Mouse (Mus musculus) midbrain, embryonic 15.5 days (tissue): ENCODE results near the gene Vmn1r17. TPM values are rescaled to one million over a fixed set of nuclear protein-coding genes. Genes with fewer than 3 reads are reported as not detected.
"Not testable (repeated sequence)": the region's sequence is repeated elsewhere in the genome, so short reads cannot be mapped to it uniquely, and the experiment has no call there.

Experiments
- ATAC-seq: fragments of 200-750 bp; cut with Nextera tagmentation; replicated peaks from 2 replicates; pipeline ENCODE4 v1.8.0; 2017; ENCODE audit warnings: moderate TSS enrichment
- H3K27ac ChIP-seq: fragments of 300-500 bp; sonication (generic); 2 replicates; pipeline ENCODE4 v1.5.1; 2015; ENCODE audit warnings: mild to moderate bottlenecking, inconsistent platforms
- H3K27me3 ChIP-seq: fragments of 300-500 bp; sonication (generic); replicated peaks from 2 replicates; pipeline ENCODE4 v1.6.1; 2015; ENCODE audit warnings: inconsistent platforms
- H3K36me3 ChIP-seq: fragments of 300-500 bp; sonication (generic); replicated peaks from 2 replicates; pipeline ENCODE4 v1.6.1; 2015; ENCODE audit warnings: inconsistent platforms
- H3K4me1 ChIP-seq: fragments of 300-500 bp; sonication (generic); 2 replicates; pipeline ENCODE4 v1.6.1; 2015; ENCODE audit warnings: inconsistent platforms
- H3K4me2 ChIP-seq: fragments of 300-500 bp; sonication (generic); 2 replicates; pipeline ENCODE4 v1.6.1; 2015; ENCODE audit warnings: inconsistent platforms, mild to moderate bottlenecking, moderate library complexity
- H3K4me3 ChIP-seq: fragments of 300-500 bp; sonication (generic); 2 replicates; pipeline ENCODE4 v1.5.1; 2015; ENCODE audit warnings: mild to moderate bottlenecking, inconsistent platforms
- H3K9ac ChIP-seq: fragments of 300-500 bp; sonication (generic); 2 replicates; pipeline ENCODE4 v1.6.1; 2015; ENCODE audit warnings: mild to moderate bottlenecking, inconsistent platforms
- H3K9me3 ChIP-seq: fragments of 300-500 bp; sonication (generic); 2 replicates; pipeline ENCODE4 v1.6.1; 2016; ENCODE audit warnings: inconsistent platforms
- WGBS: fragments of 180-500 bp; shearing (Covaris S2); methylation state at CpG from one replicate; pipeline ENCODE4 v1.1.7; 2015; ENCODE audit warnings: mixed read lengths; 5-methylcytosine and 5-hydroxymethylcytosine counted together
- polyA plus RNA-seq: library from polyadenylated mRNA; unstranded; fragments of >200 nt; fragmentation: Nextera tagmentation; extraction: Ambion mirVana; gene quantifications from 2 replicates; pipeline ENCODE4 v1.2.1, GENCODE M21; 2015

The Vmn1r17 gene
- polyA plus RNA-seq, result not detected in 2 replicates

- Histone ChIP-seq H3K9ac (no peak within 1 kb of the TSS), H3K4me1 (no peaks in the 10 kb centered on the region), H3K27ac (no peak within 1 kb of the TSS), H3K9me3 (no peaks in the 10 kb centered on the region), H3K36me3 (no peaks in the 10 kb centered on the region), H3K4me2 (no peak within 1 kb of the TSS), H3K27me3 (no peaks in the 10 kb centered on the region), H3K4me3 (no peak within 1 kb of the TSS)
- ATAC-seq, result no peak
- 96% methylated on average over 1 of the region's 1 CpGs for WGBS
Measured at GRCm38 (mm10) chr6:57363627-57364026, at the start of gene Vmn1r17. Gene Vmn1r17, minus strand, starts transcription at chr6:57363727.

- H3K4me2 ChIP-seq, H3K4me1 ChIP-seq, H3K4me3 ChIP-seq, H3K9me3 ChIP-seq, ATAC-seq, H3K36me3 ChIP-seq, H3K27me3 ChIP-seq, H3K9ac ChIP-seq, H3K27ac ChIP-seq: not testable (repeated sequence)
- WGBS, result 73% methylated on average over 3 of the region's 3 CpGs
Measured at GRCm38 (mm10) chr6:57403480-57403879, 40.0 kb upstream of the Vmn1r17 start, which contains the start of gene Vmn1r19. Gene Vmn1r19, plus strand, starts transcription at chr6:57403780.

- H3K4me2 ChIP-seq, result no peak within 1 kb of the TSS
- ATAC-seq, result no peak
- no peak within 1 kb of the TSS for H3K9ac ChIP-seq
- H3K27ac ChIP-seq, result no peak within 1 kb of the TSS
- H3K4me1 ChIP-seq, result no peaks in the 10 kb centered on the region
- no peak within 1 kb of the TSS for H3K4me3 ChIP-seq
- no peaks in the 10 kb centered on the region for H3K27me3 ChIP-seq
- H3K9me3 ChIP-seq, result no peaks in the 10 kb centered on the region
- H3K36me3 ChIP-seq, result no peaks in the 10 kb centered on the region
Measured at GRCm38 (mm10) chr6:57395683-57396082, 32.2 kb upstream of the Vmn1r17 start, which contains the start of gene Vmn1r18. Gene Vmn1r18, minus strand, starts transcription at chr6:57395783.

DNA sequence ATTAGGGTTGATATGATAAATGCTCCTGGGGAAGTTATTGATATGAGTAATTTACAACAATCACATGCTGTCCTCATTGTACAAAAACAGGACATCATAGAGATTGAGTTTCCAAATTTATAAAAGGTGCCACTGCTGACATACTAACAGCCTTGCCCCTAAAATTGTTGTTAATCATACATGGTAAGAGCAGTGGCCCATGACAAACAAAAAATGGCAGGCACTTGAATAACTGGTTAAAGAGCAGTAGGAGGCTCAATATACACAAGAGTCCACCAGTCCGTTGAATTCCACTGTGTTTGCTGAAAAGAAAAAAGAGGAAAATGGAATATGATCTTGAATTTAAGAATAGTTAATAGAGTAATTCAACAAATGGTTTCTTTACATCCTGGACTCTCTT is 4.0 kb upstream of the Vmn1r17 start:
- no peaks in the 10 kb centered on the region for H3K9me3 ChIP-seq
- 97% methylated on average over 1 of the region's 1 CpGs for WGBS
- H3K36me3 ChIP-seq, result no peaks in the 10 kb centered on the region
- no peak overlapping the region for H3K4me3 ChIP-seq
- H3K27me3 ChIP-seq, result no peaks in the 10 kb centered on the region
- H3K27ac ChIP-seq, result no peak overlapping the region
- no peak overlapping the region for H3K4me2 ChIP-seq
- H3K9ac ChIP-seq, result no peak overlapping the region
- no peaks in the 10 kb centered on the region for H3K4me1 ChIP-seq
- no peak for ATAC-seq

GRCm38 (mm10) chr6:57365866-57366265 is 2.3 kb upstream of the Vmn1r17 start:
- H3K27me3 ChIP-seq, H3K4me1 ChIP-seq, H3K9me3 ChIP-seq, H3K36me3 ChIP-seq, H3K4me2 ChIP-seq, H3K9ac ChIP-seq, ATAC-seq, H3K4me3 ChIP-seq, H3K27ac ChIP-seq: not testable (repeated sequence)
- WGBS, result 95% methylated on average over 1 of the region's 1 CpGs

- no peak for ATAC-seq
- WGBS, result 72% methylated on average over 2 of the region's 2 CpGs
Measured at GRCm38 (mm10) chr6:57356864-57357263, 6.7 kb downstream of the Vmn1r17 start.

GRCm38 (mm10) chr6:57329394-57329793 is 34.1 kb downstream of the Vmn1r17 start, which contains the start of gene Vmn1r16:
Gene Vmn1r16, minus strand, starts transcription at chr6:57329494.
- no peak for ATAC-seq
- Histone ChIP-seq H3K9me3 (no peaks in the 10 kb centered on the region), H3K27me3 (no peaks in the 10 kb centered on the region), H3K27ac (no peak within 1 kb of the TSS), H3K4me3 (no peak within 1 kb of the TSS), H3K4me1 (no peaks in the 10 kb centered on the region), H3K9ac (no peak within 1 kb of the TSS), H3K36me3 (no peaks in the 10 kb centered on the region), H3K4me2 (no peak within 1 kb of the TSS)
- WGBS, result 81% methylated on average over 3 of the region's 3 CpGs

More at GRCm38 (mm10) chr6:57356864-57357263, 6.7 kb downstream of the Vmn1r17 start:
- Histone ChIP-seq H3K4me1 (no peaks in the 10 kb centered on the region), H3K27ac (no peak overlapping the region), H3K9me3 (no peaks in the 10 kb centered on the region), H3K27me3 (no peaks in the 10 kb centered on the region), H3K4me3 (no peak overlapping the region), H3K9ac (no peak overlapping the region), H3K4me2 (no peak overlapping the region), H3K36me3 (no peaks in the 10 kb centered on the region)

DNA sequence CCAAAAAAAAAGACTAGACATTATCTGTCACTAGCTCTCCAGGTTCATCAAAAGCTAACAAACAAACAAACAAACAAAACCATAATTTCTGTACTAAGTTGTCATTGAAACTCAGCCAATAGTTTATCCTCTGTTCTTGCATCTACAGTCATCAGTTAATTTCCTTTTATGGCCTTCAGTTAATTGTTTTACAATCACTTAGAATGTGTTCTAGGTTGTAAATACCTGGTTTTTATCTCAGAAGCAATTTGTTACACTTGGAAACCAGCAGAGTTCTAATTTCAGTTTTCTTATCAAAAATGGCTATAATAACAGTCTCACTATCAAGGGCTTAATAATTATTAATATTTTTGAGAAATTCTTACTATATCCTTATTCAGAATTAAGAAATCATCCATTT is 37.4 kb downstream of the Vmn1r17 start:
- no peaks in the 10 kb centered on the region for H3K27me3 ChIP-seq
- H3K36me3 ChIP-seq, result no peaks in the 10 kb centered on the region
- H3K4me2 ChIP-seq, result no peak overlapping the region
- H3K4me1 ChIP-seq, result no peaks in the 10 kb centered on the region
- no peak for ATAC-seq
- no peak overlapping the region for H3K27ac ChIP-seq
- no peak overlapping the region for H3K9ac ChIP-seq
- H3K9me3 ChIP-seq, result no peaks in the 10 kb centered on the region
- no peak overlapping the region for H3K4me3 ChIP-seq

Other genes with a start within 250 kb of the Vmn1r17 start
- not detected in 2 replicates for gene Vmn1r11, start 230.3 kb downstream of the Vmn1r17 start, polyA plus RNA-seq
- not detected in 2 replicates for gene Vmn1r12, start 206.8 kb downstream of the Vmn1r17 start, polyA plus RNA-seq
- not detected in 2 replicates for gene Vmn1r13, start 160.4 kb downstream of the Vmn1r17 start, polyA plus RNA-seq
- not detected in 2 replicates for gene Vmn1r14, start 132.0 kb downstream of the Vmn1r17 start, polyA plus RNA-seq
- gene Vmn1r15, start 105.8 kb downstream of the Vmn1r17 start, polyA plus RNA-seq, result not detected in 2 replicates
- not detected in 2 replicates for gene Vmn1r16, start 34.2 kb downstream of the Vmn1r17 start, polyA plus RNA-seq
- gene Vmn1r18, start 32.1 kb upstream of the Vmn1r17 start, polyA plus RNA-seq, result not detected in 2 replicates
- not detected in 2 replicates for gene Vmn1r19, start 40.1 kb upstream of the Vmn1r17 start, polyA plus RNA-seq
- gene Vmn1r20, start 65.2 kb upstream of the Vmn1r17 start, polyA plus RNA-seq, result not detected in 2 replicates
- 6.0 and 6.9 TPM in 2 replicates for gene Ppm1k, start 171.7 kb upstream of the Vmn1r17 start, polyA plus RNA-seq
- 0.71 and 1.5 TPM in 2 replicates for gene Herc6, start 217.3 kb upstream of the Vmn1r17 start, polyA plus RNA-seq